Mouse (Mus musculus) cerebellum, adult 2 months (tissue): Measurements from ENCODE around the gene Ggnbp2.

Experiments
- CTCF ChIP-seq: fragments of 200-500 bp; IDR thresholded peaks from 2 replicates; pipeline ENCODE4 v1.5.1; 2011; ENCODE audit warnings: low read depth, mild to moderate bottlenecking, control low read depth, low read length, moderate library complexity, borderline replicate concordance; ENCODE audit not compliant: insufficient read depth
- POLR2A ChIP-seq: fragments of 200-500 bp; IDR thresholded peaks from 2 replicates; pipeline ENCODE4 v1.6.1; 2011; ENCODE audit warnings: low read length, control low read depth, borderline replicate concordance; ENCODE audit not compliant: insufficient read depth

DNA sequence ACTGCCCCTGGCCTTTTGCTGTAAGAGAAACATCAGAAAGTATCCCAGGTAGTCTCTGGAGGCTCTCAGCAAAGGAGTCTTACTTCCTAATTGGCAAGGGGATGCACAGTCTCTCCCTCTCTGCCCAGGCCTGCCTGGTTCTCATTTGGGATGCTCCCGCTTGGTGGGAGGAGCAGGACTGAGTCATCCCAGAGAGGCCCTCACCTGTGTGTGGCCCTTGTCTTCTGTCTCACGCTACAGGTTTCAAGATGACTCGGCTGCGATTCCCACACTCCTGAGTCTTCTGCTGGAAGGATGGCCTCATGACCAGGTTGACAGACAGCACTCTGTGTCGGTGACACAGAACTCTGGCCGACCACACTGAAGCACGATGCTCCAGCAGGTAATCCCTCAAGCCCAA is 11.7 kb upstream of the Ggnbp2 start:
- no peak for TF ChIP-seq POLR2A
- TF ChIP-seq CTCF = no peak
